Mouse (Mus musculus) spleen, adult 12 weeks (tissue): ENCODE measurements at regions not wholly inside any gene's neighbourhood (a gene's known extent, or its start where the extent isn't known, plus 50 kb on each side); places are given as distances from the start of the nearest gene placed in this dataset.

Experiments used
- DNase-seq: peaks from one replicate; pipeline ENCODE4 v3.0.0; 2022; ENCODE audit warnings: low spot score

DNA sequence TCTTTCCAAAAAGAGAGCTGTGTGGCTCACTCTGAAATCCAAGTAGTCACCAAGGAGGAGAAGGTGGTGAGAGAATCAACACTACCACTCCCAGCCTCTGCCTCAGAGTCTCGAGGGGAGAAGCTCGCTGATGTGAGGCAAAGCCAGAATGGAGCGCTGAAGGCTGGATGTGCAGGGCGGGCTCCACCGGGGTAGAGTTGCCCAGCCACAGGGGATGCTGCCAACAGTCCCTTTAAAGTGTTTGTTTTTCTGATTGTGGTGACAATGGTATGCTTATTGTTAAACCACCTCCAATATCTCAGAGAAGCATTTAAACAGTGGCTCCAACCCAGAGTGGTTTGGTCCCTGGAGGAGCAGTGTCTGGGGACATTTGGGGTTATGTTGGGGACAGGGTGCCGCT lies 110.7 kb upstream of the Ptpn1 start:
- no peak for DNase-seq

- DNase-seq, result no peak
Measured at GRCm38 (mm10) chr2:167818799-167819198, 113.1 kb upstream of the Ptpn1 start.

DNA sequence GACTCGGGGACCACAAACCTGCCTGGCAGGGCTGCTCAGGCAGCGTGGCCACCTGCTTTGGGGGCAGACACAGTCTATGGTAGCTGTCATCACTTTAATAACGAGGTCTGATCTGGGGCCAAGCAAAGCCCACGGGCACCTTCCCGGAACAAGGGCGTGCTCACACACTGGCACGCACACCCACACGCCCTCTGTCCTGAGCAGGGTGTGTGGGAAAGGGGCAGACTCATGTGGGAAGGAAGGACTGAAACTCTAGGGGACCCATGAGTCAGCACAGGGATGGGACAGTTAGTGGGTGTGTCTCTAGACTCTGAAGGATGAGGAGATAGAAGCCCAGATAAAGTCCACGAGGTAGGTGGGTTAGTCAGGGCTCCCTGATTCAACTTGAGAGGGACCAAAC lies 114.8 kb upstream of the Ptpn1 start:
- DNase-seq, result no peak

DNA sequence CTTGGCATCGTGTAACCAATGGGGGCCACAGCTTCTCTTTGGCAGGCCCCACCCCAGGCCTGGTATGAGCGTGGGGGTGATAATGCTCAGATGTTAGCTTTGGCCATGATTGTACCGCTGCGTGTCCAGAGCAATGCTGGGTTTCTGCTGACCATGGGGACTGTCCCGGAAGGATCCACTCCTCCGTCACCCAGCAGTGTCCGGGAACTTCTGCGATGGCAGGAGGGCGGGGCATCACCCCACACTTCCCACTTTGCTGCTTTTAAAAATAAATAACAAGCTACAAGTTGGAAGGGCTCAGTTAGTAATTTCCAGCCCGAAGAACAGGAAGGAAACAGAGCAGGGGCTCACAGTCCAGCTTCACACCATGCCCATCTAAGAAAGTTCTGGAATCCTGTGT lies 116.7 kb upstream of the Ptpn1 start:
- no peak for DNase-seq

DNA sequence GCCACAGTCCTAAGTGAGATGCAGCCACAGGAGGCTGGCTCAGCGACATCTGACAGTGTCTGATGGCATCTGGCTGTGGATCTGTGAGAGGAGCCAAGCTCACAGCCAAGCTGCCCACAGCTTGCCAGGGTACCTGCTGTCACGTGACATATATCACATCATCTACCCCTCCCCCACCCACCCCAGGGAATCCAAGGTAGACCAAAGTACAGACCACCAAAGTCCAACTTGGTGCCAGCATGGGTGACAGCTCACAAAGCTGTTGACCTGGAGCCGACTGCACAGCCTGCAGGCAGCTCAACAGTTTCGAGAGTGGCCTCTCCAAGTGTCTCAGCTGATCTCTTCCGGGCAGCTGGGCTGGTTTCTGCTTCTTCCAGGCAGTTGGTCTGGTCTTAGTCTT lies 119.6 kb upstream of the Tmem189 start:
- no peak for DNase-seq

DNA sequence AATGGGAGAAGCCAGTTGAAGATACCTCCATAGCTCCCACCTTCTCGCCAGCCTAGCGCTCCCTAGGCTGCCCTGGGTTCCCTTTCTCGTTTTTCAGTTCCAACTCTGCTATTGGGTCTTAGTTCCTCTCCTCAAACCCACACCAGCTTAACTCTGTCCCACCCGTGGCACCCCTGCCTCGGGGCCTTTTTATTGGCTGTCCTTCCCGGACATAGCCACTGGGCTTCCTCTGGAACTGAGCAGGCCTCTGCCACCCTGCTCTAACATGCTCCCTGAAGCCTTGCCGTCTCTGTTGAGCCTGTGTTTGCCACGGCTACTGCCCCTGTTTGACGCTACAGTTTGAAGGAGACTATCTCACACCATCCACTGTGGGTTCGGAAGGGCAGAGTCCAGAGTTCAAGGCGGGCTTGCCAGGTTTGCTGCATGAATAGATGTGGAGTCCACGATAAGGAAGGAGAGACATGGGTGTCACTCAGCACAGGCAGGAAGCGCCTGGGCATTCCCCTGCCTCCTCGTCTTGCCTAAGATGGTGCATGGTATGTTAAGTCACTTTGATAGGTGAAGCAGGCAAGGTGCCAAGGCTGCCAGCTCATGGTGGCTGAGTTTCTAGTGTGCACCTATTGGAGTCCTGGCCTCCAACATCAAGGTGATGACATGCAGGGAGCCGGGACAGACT lies 116.1 kb upstream of the Tmem189 start:
- peak; percentile 7 for DNase-seq

DNA sequence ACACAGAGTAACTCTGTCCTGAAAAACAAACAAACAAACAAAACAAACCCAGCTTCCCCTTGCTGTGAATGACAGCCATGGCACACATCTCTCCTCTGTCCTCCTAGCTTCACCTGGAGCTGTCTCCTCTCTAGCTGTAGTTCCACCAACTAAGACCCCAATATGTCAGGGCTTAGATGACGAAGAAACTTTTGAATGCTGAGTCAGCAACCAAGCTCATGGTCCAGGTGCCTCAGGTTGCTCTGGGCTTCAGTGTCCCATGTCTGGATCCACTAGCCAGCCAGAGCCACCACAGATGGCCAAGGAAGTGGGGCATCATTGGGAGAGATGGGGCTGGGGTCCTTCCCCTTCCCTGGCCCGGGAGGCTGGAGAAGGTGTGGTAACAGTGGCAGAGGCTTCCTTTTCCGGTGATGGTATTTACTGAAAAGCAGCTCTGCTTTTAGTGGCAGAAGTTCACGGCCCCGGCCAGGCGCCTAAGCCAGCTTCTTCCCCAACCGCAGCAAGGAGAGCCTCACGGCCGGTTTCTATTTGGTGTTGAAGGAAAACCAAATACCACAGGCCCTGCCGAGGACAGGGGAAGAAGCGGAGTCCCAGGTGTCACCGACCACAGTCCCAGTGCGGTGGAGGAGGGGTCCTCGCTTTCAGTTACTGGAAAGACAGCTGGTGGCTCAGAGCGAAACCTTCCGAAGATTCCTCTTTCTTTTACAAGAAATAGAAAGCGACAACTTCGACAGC lies 115.0 kb upstream of the Tmem189 start:
- DNase-seq, result peak; percentile 11

DNA sequence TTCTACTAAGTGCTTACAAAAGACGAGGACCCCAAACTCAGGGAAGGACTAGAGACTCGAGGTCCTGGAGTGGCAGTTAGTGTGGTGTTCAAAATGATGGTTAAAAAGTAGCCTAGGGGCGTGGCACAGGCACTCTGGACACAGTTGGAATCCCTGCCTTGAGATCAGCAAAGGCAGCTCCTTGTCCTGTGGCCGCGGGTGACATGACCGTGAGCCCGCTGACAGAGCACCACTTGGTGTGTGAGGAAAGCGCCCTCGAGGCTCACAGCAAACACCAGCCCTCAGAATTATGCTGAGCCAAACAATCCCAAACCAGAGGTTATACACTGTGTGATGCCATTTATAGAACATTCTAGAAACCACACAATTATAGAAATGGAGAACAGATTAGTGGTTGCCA lies 112.9 kb upstream of the Tmem189 start:
- no peak for DNase-seq

- no peak for DNase-seq
Measured at GRCm38 (mm10) chr2:167801389-167801788, 111.8 kb upstream of the Tmem189 start.

DNA sequence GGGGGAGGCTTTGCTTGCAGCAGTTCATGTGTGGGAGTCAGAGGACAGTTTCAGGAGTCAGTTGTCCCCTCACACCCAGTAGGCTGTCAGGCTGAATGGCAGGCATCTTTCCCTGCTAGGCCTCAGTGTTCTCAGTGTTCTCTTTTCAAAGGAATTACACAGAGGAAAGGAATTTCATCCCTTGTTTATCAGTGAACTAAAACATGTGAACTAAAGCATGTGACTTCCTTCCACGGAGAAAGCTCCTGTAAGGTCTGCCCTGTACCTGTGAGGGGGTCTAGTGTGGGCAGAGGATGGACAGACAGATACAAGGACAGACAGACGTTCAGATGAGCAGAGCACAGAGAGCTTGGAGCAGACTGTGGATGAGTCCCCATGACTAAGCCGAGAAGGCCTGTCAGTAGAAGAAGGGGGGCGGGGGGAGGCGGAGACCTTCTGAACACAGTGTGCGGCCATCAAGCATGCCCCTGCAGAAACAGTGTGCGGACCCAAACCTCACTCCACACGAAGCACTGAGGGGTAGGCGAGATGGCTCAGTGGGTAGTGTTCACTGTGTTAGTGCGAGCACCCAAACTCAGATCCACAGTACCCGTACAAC lies 111.1 kb upstream of the Tmem189 start:
- DNase-seq, result no peak

GRCm38 (mm10) chr2:167799629-167800387 lies 110.2 kb upstream of the Tmem189 start:
- no peak for DNase-seq

- no peak for DNase-seq
Measured at GRCm38 (mm10) chr2:167798969-167799513, 109.4 kb upstream of the Tmem189 start.

DNA sequence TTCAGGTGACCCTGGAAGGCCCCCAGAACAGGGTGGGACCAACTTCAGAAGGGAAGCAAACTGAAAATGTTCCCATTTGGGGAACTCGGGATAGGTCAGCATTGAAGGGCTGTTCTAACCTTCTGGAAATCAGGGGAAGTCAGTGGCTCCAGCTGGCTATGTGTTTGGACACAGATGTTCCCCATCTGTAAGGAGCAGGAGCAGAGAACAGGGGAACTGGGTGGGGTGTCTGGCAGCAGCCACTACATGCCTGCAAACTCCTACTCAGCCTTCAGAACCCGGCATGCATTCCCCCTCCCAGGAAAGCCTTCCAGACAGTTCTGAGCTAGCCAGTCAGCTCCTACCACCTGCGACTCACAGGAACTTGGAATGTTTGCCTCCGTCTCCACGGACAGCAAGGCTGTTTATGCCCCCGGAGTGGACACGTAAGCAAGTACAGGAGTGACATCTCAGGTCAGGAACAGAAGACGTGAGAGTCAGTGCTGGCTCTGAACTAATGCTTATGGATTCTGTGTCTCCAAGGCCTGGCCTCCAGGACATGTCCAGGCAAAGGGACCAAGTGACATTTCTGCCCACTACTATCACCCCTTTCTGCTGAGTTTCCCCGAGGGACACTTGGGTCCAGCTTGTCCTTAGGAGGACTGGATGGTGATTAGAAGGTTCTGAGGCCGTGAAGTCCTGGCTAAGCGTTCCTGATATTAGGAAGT lies 108.6 kb upstream of the Tmem189 start:
- no peak for DNase-seq

- no peak for DNase-seq
Measured at GRCm38 (mm10) chr2:167795491-167795890, 105.9 kb upstream of the Tmem189 start.

GRCm38 (mm10) chr2:167793916-167794315 lies 104.3 kb upstream of the Tmem189 start:
- DNase-seq, result no peak

GRCm38 (mm10) chr2:167792753-167793152 lies 103.1 kb upstream of the Tmem189 start:
- DNase-seq, result no peak

GRCm38 (mm10) chr2:167792330-167792729 lies 102.7 kb upstream of the Tmem189 start:
- DNase-seq, result no peak

DNA sequence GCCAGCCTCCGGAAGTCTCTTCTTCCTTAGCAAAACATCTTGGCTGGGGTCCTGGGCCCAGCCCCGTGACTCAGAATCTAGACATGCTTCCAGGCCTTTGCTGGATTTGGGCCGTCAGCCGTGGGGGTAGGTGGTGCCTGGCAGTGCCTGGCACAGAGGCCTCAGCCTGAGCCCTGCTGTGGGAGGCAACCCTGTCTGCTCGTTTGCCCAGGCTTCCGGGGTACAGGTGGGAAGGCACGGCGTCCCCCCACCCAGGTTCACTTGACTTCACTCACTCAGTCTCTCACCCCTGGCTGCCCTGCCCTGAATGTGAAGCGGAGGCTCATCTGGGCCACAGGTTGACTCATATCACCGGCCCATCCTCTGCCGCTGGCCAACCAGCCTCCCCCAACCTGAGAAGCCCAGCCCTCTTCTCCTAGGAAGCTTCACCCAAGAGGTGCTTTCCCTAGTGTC lies 99.9 kb upstream of the Tmem189 start:
- no peak for DNase-seq

GRCm38 (mm10) chr2:167786951-167787350 lies 97.3 kb upstream of the Tmem189 start:
- DNase-seq, result no peak

DNA sequence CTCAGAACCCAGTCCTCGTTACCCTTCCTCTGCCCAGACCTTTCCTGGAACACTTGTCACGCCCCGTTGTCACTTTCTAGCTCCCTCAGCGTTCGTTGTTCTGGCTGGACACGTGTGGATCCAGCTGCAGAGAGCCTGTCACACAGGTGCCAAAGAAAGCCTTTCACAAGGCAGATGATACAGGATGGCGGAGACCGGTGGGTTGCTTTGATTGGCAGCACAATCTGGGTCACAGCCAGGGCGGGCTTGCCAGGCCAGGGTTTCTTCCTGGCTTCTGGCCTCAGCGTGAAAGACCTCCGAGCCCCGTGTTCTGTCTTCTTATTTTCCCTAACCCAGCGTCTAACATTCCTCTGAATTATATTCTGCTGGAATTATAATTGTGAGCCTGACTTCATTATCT lies 94.7 kb upstream of the Tmem189 start:
- DNase-seq, result no peak

- no peak for DNase-seq
Measured at GRCm38 (mm10) chr2:167783374-167783773, 93.8 kb upstream of the Tmem189 start.
